23 mouse cellular contexts compared by ENCODE assay signal in the genomic region with DNA sequence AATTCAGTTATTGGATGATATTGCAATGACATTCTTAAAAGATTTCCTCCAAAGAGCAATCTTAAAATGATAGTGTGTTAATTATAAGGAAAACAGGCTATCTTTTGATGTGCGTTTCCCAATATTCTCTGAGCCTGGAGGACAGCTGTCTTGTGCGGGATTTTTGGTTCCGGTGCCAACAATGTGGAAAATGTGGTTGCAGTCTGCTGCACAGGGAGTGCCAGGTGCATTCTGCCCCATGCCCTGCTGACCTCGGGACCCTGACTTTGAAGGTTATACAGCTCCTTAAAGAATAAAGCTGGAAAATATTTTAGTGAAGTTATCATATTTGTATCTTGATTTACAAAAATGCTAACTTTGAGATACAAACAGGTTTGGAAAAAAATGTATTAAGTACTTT.
A peak's percentile ranks its signal among the peaks of the same experiment; 100 is the strongest.
DNase-seq lines count a peak whose midpoint lies in the region; ATAC-seq lines count a peak whose summit lies in the region.
"Had no signal": no experiment of that assay in that cellular context is flagged by ENCODE, and none has a peak within 500 bp of the region (broad histone marks: within the 10 kb centered on the region; RNA-seq: fewer than 3 reads in every experiment).

No protein-coding gene starts in this region.

- no peaks in the 10 kb centered on the region for H3K27me3 ChIP-seq in forebrain, embryonic 11.5 days (ENCODE audit: control insufficient read depth, insufficient read depth, low read length)
- no peaks in the 10 kb centered on the region for H3K27me3 ChIP-seq in forebrain, embryonic 13.5 days
- H3K27me3 ChIP-seq: CH12.LX; embryonic facial prominence, embryonic 12.5 days; Patski had no signal

- H3K4me3 ChIP-seq in forebrain, embryonic 11.5 days (ENCODE audit: low read depth, low read length), result no peak overlapping the region
- H3K4me3 ChIP-seq in forebrain, embryonic 13.5 days, result no peak overlapping the region
- H3K4me3 ChIP-seq: embryonic facial prominence, embryonic 10.5 days; embryonic facial prominence, embryonic 12.5 days had no signal

- 87% methylated on average over 4 of the region's 4 CpGs for WGBS in forebrain, embryonic 11.5 days
- WGBS in forebrain, embryonic 13.5 days, result 81% methylated on average over 4 of the region's 4 CpGs

- H3K4me2 ChIP-seq in forebrain, embryonic 11.5 days (ENCODE audit: low read depth, low read length, severe bottlenecking), result no peak overlapping the region
- no peak overlapping the region for H3K4me2 ChIP-seq in forebrain, embryonic 13.5 days
- H3K4me2 ChIP-seq: embryonic facial prominence, embryonic 12.5 days had no signal

- no peaks in the 10 kb centered on the region for H3K36me3 ChIP-seq in forebrain, embryonic 11.5 days (ENCODE audit: control insufficient read depth, insufficient read depth, low read length)
- peaks cover 42% of the 10 kb centered on the region for H3K36me3 ChIP-seq in forebrain, embryonic 13.5 days (ENCODE audit: poor library complexity, severe bottlenecking)

- no peak overlapping the region for H3K9ac ChIP-seq in forebrain, embryonic 11.5 days (ENCODE audit: low read length)
- H3K9ac ChIP-seq in forebrain, embryonic 13.5 days, result no peak overlapping the region
- H3K9ac ChIP-seq: embryonic facial prominence, embryonic 12.5 days; forebrain, postnatal 0 days had no signal

- intact Hi-C loops in heart, postnatal 25 days (cut with DNase I), result no loop called here
- intact Hi-C loops in left cerebral cortex, postnatal 4 days (cut with DNase I), result no loop called here
- intact Hi-C loops in left cerebral cortex, postnatal 25 days (cut with DNase I), result no loop called here

- peaks cover 4% of the 10 kb centered on the region; the same call in 1 of the 2 replicates for H3K4me1 ChIP-seq in forebrain, embryonic 11.5 days (replicated peaks; ENCODE audit: control insufficient read depth, insufficient read depth, low read length)
- H3K4me1 ChIP-seq in forebrain, embryonic 13.5 days, result peaks cover 29% of the 10 kb centered on the region
- H3K4me1 ChIP-seq: embryonic facial prominence, embryonic 12.5 days had no signal

- no peak for ATAC-seq in forebrain, embryonic 11.5 days (replicated peaks; ENCODE audit: low FRiP score)
- no peak for ATAC-seq in forebrain, embryonic 13.5 days
- ATAC-seq: activated CD4-positive, CD25-positive, alpha-beta regulatory T cell, adult 4 months; CD4-positive, CD25-positive, alpha-beta regulatory T cell, adult 4 months; Patski had no signal

- H3K9me3 ChIP-seq in forebrain, embryonic 11.5 days (ENCODE audit: control insufficient read depth, low read length), result no peaks in the 10 kb centered on the region
- H3K9me3 ChIP-seq in forebrain, embryonic 13.5 days (replicated peaks), result no peaks in the 10 kb centered on the region
- H3K9me3 ChIP-seq: embryonic facial prominence, embryonic 10.5 days; embryonic facial prominence, embryonic 12.5 days; G1E had no signal

- H3K27ac ChIP-seq in forebrain, embryonic 11.5 days (ENCODE audit: low read depth, low read length), result no peak overlapping the region
- H3K27ac ChIP-seq in forebrain, embryonic 13.5 days, result no peak overlapping the region
- H3K27ac ChIP-seq: embryonic facial prominence, embryonic 10.5 days; embryonic facial prominence, embryonic 12.5 days had no signal

- DNase-seq in cerebellum, postnatal 10 days, result peak; percentile 71 to 76
- no peak for DNase-seq in cerebellum, adult 11-12 months
- DNase-seq in forebrain, embryonic 11.5 days (ENCODE audit: low spot score), result peak; percentile 21
- DNase-seq in heart, adult 11 months, result peak; percentile 55
- no peak for DNase-seq in heart, postnatal 25 days (ENCODE audit: low spot score)
- peak; percentile 34 for DNase-seq in left cerebral cortex, postnatal 4 days
- no peak for DNase-seq in left cerebral cortex, postnatal 25 days (ENCODE audit: low spot score in 2 of 2)
- DNase-seq: adrenal gland, adult 8-10 months; adrenal gland, postnatal 14 days; adrenal gland, postnatal 36 days; B cell, adult 2 months; cerebellum, adult 18-20 months; cerebellum, adult 8-10 months; cerebellum, postnatal 25 days; forebrain, postnatal 0 days had no signal

Comparison
In these comparisons a context has a peak if more than half of its experiments do, and no peak if none do; other contexts are left out.
1. DNase-seq: peak in cerebellum, postnatal 10 days (2 of 2), forebrain, embryonic 11.5 days (single experiment), heart, adult 11 months (single experiment) and left cerebral cortex, postnatal 4 days (single experiment); none in cerebellum, adult 11-12 months (single experiment), heart, postnatal 25 days (single experiment) and left cerebral cortex, postnatal 25 days (0 of 2).